Mouse (Mus musculus) hindbrain, embryonic 13.5 days (tissue): ENCODE results near the gene Mknk1. TPM values are rescaled to one million over a fixed set of nuclear protein-coding genes. Genes with fewer than 3 reads are reported as not detected.

Experiments used
- ATAC-seq: fragments of 200-750 bp; cut with Nextera tagmentation; 2 replicates; pipeline ENCODE4 v1.8.0; 2017; ENCODE audit warnings: moderate TSS enrichment; ENCODE audit not compliant: low FRiP score
- H3K27ac ChIP-seq: fragments of 300-500 bp; sonication (generic); 2 replicates; pipeline ENCODE4 v1.5.1; 2015; ENCODE audit warnings: inconsistent platforms, mild to moderate bottlenecking, moderate library complexity
- H3K27me3 ChIP-seq: fragments of 300-500 bp; sonication (generic); 2 replicates; pipeline ENCODE4 v1.6.1; 2015; ENCODE audit warnings: mild to moderate bottlenecking, inconsistent platforms
- H3K36me3 ChIP-seq: fragments of 300-500 bp; sonication (generic); 2 replicates; pipeline ENCODE4 v1.6.1; 2015; ENCODE audit warnings: mild to moderate bottlenecking, inconsistent platforms
- H3K4me1 ChIP-seq: fragments of 300-500 bp; sonication (generic); replicated peaks from 2 replicates; pipeline ENCODE4 v1.6.1; 2015; ENCODE audit warnings: inconsistent platforms
- H3K4me2 ChIP-seq: fragments of 300-500 bp; sonication (generic); 2 replicates; pipeline ENCODE4 v1.6.1; 2015; ENCODE audit warnings: inconsistent platforms, mild to moderate bottlenecking, moderate library complexity
- H3K4me3 ChIP-seq: fragments of 300-500 bp; sonication (generic); 2 replicates; pipeline ENCODE4 v1.5.1; 2015; ENCODE audit warnings: mild to moderate bottlenecking, inconsistent platforms
- H3K9ac ChIP-seq: fragments of 300-500 bp; sonication (generic); 2 replicates; pipeline ENCODE4 v1.6.1; 2015; ENCODE audit warnings: mild to moderate bottlenecking, inconsistent platforms
- H3K9me3 ChIP-seq: fragments of 300-500 bp; sonication (generic); 2 replicates; pipeline ENCODE4 v1.6.1; 2016; ENCODE audit warnings: inconsistent platforms
- WGBS: fragments of 180-500 bp; shearing (Covaris S2); methylation state at CpG from one replicate; pipeline ENCODE4 v1.1.7; 2015; 5-methylcytosine and 5-hydroxymethylcytosine counted together
- polyA plus RNA-seq: library from polyadenylated mRNA; unstranded; fragments of >200 nt; fragmentation: Nextera tagmentation; extraction: Ambion mirVana; gene quantifications from 2 replicates; pipeline ENCODE4 v1.2.1, GENCODE M21; 2015

The Mknk1 gene
- polyA plus RNA-seq = 21.3 and 23.7 TPM in 2 replicates

- Histone ChIP-seq H3K27ac (0 out of 2 replicates have a peak within 1 kb of the TSS, but pooled peaks have one; percentile 35), H3K27me3 (no peaks in the 10 kb centered on the region), H3K4me1 (peaks cover 9% of the 10 kb centered on the region), H3K36me3 (0 out of 2 replicates have a peak, but pooled peaks cover 3% of the 10 kb centered on the region), H3K4me3 (peak within 1 kb of the TSS; percentile 62), H3K9me3 (no peaks in the 10 kb centered on the region), H3K4me2 (peak within 1 kb of the TSS; percentile 77), H3K9ac (peak within 1 kb of the TSS; percentile 78)
- 3% methylated on average over 51 of the region's 51 CpGs for WGBS
- peak; percentile 96 for ATAC-seq
Measured at GRCm38 (mm10) chr4:115838696-115839641, at the start of gene Mknk1. Gene Mknk1 (plus strand): TSS chr4:115839198.

DNA sequence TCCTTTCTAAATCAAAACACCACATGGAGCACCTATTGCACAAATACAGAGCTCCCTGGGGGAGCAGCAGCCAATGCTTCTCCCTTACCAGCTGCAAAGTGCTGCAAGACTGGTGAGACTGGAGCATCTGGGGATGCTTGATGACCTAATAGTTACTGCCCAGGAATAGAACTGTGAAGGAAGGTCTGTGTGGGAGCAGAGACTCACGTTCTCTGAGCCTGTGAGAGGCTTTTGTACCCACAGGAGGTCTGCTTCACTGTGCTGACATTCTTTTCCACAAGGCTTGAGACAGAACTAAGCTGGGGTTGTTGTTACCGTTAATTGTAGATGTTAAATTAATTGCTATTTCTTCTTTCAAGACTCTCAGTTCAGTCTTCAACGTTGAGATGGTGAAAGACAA is 48.1 kb upstream of the Mknk1 start:
- Histone ChIP-seq H3K27ac (no peak overlapping the region), H3K4me3 (no peak overlapping the region), H3K36me3 (peaks cover 44% of the 10 kb centered on the region), H3K9ac (no peak overlapping the region), H3K9me3 (no peaks in the 10 kb centered on the region), H3K4me2 (no peak overlapping the region), H3K27me3 (no peaks in the 10 kb centered on the region), H3K4me1 (peaks cover 4% of the 10 kb centered on the region)
- WGBS = 79% methylated on average over 3 of the region's 3 CpGs
- ATAC-seq = no peak

GRCm38 (mm10) chr4:115795360-115795759 is 43.6 kb upstream of the Mknk1 start:
- H3K27ac ChIP-seq = no peak overlapping the region
- H3K4me1 ChIP-seq = no peaks in the 10 kb centered on the region
- WGBS = 90% methylated on average over 3 of the region's 3 CpGs
- no peaks in the 10 kb centered on the region for H3K27me3 ChIP-seq
- no peak overlapping the region for H3K4me2 ChIP-seq
- no peak for ATAC-seq
- no peak overlapping the region for H3K4me3 ChIP-seq
- H3K9ac ChIP-seq = no peak overlapping the region
- H3K9me3 ChIP-seq = no peaks in the 10 kb centered on the region
- H3K36me3 ChIP-seq = peaks cover 60% of the 10 kb centered on the region

GRCm38 (mm10) chr4:115799981-115800380 is 39.0 kb upstream of the Mknk1 start:
- H3K9me3 ChIP-seq = no peaks in the 10 kb centered on the region
- H3K4me1 ChIP-seq = no peaks in the 10 kb centered on the region
- no peak overlapping the region for H3K4me2 ChIP-seq
- H3K27ac ChIP-seq = no peak overlapping the region
- H3K36me3 ChIP-seq = peaks cover 57% of the 10 kb centered on the region
- ATAC-seq = no peak
- WGBS = 77% methylated on average over 3 of the region's 3 CpGs
- H3K27me3 ChIP-seq = no peaks in the 10 kb centered on the region
- no peak overlapping the region for H3K9ac ChIP-seq
- H3K4me3 ChIP-seq = no peak overlapping the region

DNA sequence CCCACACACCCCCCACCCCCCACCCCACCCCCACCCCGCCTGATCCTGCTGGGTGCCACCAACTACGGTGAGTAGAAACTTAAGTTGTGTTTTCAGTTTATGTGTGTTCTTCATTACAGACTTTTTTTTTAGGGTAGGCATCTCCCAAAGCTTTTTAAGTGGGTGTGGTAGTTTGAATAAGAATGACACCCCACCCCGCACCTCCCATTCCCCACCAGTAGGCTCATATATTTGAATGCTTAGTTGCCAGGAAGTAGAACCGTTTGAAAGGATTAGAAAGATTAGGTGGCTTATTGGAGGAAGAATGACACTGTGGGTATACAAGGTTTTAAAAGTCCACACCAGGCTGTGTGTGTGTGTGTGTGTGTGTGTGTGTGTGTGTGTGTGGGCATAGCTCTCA is 26.7 kb upstream of the Mknk1 start:
- no peaks in the 10 kb centered on the region for H3K9me3 ChIP-seq
- H3K9ac ChIP-seq = no peak overlapping the region
- H3K4me1 ChIP-seq = no peaks in the 10 kb centered on the region
- no peak overlapping the region for H3K4me2 ChIP-seq
- no peaks in the 10 kb centered on the region for H3K27me3 ChIP-seq
- H3K4me3 ChIP-seq = no peak overlapping the region
- H3K27ac ChIP-seq = no peak overlapping the region
- 89% methylated on average over 4 of the region's 4 CpGs for WGBS
- H3K36me3 ChIP-seq = peaks cover 52% of the 10 kb centered on the region
- ATAC-seq = no peak

- Histone ChIP-seq H3K4me2 (no peak overlapping the region), H3K4me1 (no peaks in the 10 kb centered on the region), H3K9me3 (no peaks in the 10 kb centered on the region), H3K36me3 (peaks cover 46% of the 10 kb centered on the region), H3K27ac (no peak overlapping the region), H3K4me3 (no peak overlapping the region), H3K27me3 (no peaks in the 10 kb centered on the region), H3K9ac (no peak overlapping the region)
- ATAC-seq = no peak
- WGBS = 98% methylated on average over 5 of the region's 5 CpGs
Measured at GRCm38 (mm10) chr4:115815606-115816005, 23.4 kb upstream of the Mknk1 start.

DNA sequence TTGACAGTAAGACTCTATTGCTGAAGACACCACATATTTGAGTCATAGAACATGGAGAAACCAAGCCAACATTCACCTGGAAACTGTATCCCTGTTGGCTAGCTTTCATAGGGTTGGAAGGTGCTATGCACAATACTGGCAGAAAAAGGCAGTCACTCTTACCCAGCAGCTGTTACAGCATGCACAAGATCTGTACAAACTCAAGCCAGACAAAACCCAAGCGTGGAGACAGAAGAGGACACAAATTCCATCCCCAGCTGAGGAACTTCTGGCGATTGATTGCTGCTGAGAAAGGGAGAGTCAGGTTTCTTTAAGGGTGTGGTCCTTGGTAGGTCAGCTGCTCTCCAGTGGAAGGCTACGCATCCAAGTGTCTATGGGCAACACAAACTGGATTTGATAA is 18.8 kb upstream of the Mknk1 start:
- H3K4me2 ChIP-seq = no peak overlapping the region
- H3K9me3 ChIP-seq = no peaks in the 10 kb centered on the region
- H3K27me3 ChIP-seq = no peaks in the 10 kb centered on the region
- H3K4me3 ChIP-seq = no peak overlapping the region
- ATAC-seq = no peak
- 88% methylated on average over 3 of the region's 3 CpGs for WGBS
- H3K9ac ChIP-seq = no peak overlapping the region
- H3K4me1 ChIP-seq = no peaks in the 10 kb centered on the region
- H3K27ac ChIP-seq = no peak overlapping the region
- peaks cover 17% of the 10 kb centered on the region for H3K36me3 ChIP-seq

GRCm38 (mm10) chr4:115820944-115821343 is 18.1 kb upstream of the Mknk1 start:
- no peak overlapping the region for H3K27ac ChIP-seq
- no peak overlapping the region for H3K4me3 ChIP-seq
- no peaks in the 10 kb centered on the region for H3K9me3 ChIP-seq
- H3K36me3 ChIP-seq = peaks cover 10% of the 10 kb centered on the region
- H3K9ac ChIP-seq = no peak overlapping the region
- no peaks in the 10 kb centered on the region for H3K4me1 ChIP-seq
- WGBS = 80% methylated on average over 3 of the region's 3 CpGs
- H3K4me2 ChIP-seq = no peak overlapping the region
- ATAC-seq = no peak
- no peaks in the 10 kb centered on the region for H3K27me3 ChIP-seq

DNA sequence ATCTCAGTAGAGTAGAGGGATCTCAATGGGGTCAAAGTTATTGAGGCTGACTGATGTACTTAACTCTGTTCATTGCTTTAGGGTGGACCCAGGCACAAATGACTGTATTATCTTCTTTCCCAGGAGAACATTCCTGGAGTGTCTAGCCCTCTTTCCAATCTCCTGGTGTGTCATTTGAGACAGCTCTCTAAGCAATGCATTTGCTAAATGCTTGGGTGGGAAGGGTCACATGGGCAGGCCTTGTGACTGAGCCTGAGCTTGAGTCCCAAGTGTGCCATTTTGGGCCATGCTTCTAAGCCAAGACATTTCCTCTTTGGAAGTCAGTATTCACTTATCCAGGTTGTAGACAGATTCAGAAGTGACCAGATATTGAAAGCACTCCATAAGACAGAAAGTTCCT is 17.6 kb upstream of the Mknk1 start:
- Histone ChIP-seq H3K27ac (no peak overlapping the region), H3K4me2 (no peak overlapping the region), H3K9me3 (no peaks in the 10 kb centered on the region), H3K36me3 (peaks cover 5% of the 10 kb centered on the region; the same call in 1 of the 2 replicates), H3K4me3 (no peak overlapping the region), H3K27me3 (no peaks in the 10 kb centered on the region; the same call in 1 of the 2 replicates), H3K9ac (no peak overlapping the region), H3K4me1 (no peaks in the 10 kb centered on the region)
- no peak for ATAC-seq

DNA sequence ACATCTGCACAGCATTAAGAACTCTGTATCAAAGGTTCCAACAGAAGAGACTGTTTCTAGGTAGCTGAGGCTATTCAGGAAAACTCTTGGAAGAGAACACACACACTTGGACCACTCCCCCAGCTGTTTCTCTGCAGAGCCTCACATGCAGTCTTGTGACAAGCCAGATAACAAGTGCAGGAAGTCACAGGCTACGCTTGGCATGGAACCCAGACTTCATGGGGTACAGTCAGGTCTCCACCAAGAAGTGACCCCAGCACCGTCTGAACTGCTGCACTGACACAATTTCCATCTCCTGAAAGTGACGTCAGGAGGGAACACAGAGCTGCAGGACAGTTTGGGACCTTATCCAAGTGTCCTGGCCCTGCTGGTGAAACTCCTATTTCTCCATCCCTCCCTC is 17.1 kb upstream of the Mknk1 start:
- no peak for ATAC-seq
- no peak overlapping the region for H3K27ac ChIP-seq
- H3K4me2 ChIP-seq = no peak overlapping the region
- H3K36me3 ChIP-seq = peaks cover 4% of the 10 kb centered on the region; the same call in 1 of the 2 replicates
- no peaks in the 10 kb centered on the region for H3K9me3 ChIP-seq
- H3K27me3 ChIP-seq = peaks cover 5% of the 10 kb centered on the region
- no peak overlapping the region for H3K9ac ChIP-seq
- WGBS = 80% methylated on average over 3 of the region's 3 CpGs
- H3K4me3 ChIP-seq = no peak overlapping the region
- H3K4me1 ChIP-seq = no peaks in the 10 kb centered on the region

DNA sequence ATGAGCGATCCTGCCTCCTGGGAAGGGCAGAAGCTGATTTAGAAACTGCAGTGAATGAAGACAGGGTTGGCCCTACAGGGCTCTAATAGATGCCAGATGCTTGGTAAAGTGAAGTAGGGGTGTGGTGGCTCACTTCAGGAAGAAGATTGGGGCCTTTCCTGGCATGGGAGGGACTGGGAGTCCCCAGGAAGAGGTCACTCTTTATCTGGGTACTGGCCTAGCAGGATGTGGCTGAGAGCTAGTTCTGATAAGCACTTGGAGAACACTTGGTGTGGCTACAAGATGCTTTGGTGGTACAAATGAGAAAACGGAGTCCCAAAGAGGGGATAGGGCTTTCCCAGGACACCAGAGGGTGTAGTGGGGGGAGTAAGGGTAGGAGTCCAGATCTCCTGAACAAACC is 14.8 kb upstream of the Mknk1 start:
- Histone ChIP-seq H3K27me3 (peaks cover 10% of the 10 kb centered on the region), H3K4me1 (peaks cover 14% of the 10 kb centered on the region), H3K36me3 (peaks cover 4% of the 10 kb centered on the region; the same call in 1 of the 2 replicates), H3K4me2 (no peak overlapping the region), H3K27ac (no peak overlapping the region), H3K9ac (no peak overlapping the region), H3K9me3 (no peaks in the 10 kb centered on the region), H3K4me3 (no peak overlapping the region)
- no peak for ATAC-seq
- 80% methylated on average over 2 of the region's 2 CpGs for WGBS

DNA sequence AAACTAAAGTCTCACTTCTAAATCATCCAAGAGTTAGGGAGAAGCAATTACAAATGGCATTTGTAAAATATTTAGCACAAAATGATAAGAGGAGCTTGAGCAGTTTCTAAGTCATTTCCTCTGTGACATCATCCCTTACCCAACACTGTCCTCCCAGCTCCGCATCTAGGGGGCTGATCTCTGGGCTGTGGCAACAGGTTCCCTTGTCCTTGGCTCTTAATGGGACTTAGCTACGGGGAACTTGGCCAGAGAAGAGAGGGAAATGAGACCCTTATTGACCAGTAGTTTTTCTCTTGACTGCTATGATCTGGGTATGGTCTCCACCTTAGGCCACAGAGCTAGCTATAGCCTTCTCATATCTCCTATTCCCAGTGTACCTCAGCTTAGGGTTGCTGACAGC is 13.7 kb upstream of the Mknk1 start:
- Histone ChIP-seq H3K4me3 (no peak overlapping the region), H3K9ac (no peak overlapping the region), H3K4me1 (peaks cover 14% of the 10 kb centered on the region), H3K9me3 (no peaks in the 10 kb centered on the region), H3K4me2 (no peak overlapping the region), H3K27me3 (peaks cover 20% of the 10 kb centered on the region), H3K36me3 (peaks cover 4% of the 10 kb centered on the region; the same call in 1 of the 2 replicates), H3K27ac (no peak overlapping the region)
- 88% methylated on average over 2 of the region's 2 CpGs for WGBS
- ATAC-seq = no peak

DNA sequence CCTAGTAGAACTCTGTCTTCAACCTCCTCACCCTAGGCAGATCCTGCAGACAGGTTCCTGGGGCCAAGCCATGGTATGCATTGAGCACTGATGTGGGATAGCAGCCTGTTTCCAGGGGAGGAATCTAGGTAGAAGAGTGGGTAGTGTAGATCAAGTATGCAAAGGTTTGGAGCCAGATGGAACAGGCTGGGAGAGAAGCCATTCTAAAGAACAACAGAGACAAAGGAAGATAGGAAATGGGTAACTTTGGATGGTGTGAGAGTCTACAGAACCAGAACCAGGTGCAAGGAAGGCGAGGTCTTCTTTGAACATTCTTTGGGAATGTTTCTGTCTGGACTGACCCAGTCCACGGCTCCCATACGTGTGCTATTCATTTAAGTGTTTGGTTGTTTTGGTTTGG is 11.9 kb upstream of the Mknk1 start:
- WGBS = 75% methylated on average over 3 of the region's 3 CpGs
- H3K36me3 ChIP-seq = peaks cover 7% of the 10 kb centered on the region; the same call in 1 of the 2 replicates
- H3K4me1 ChIP-seq = peaks cover 14% of the 10 kb centered on the region
- no peak overlapping the region for H3K27ac ChIP-seq
- peaks cover 28% of the 10 kb centered on the region for H3K27me3 ChIP-seq
- ATAC-seq = no peak
- no peak overlapping the region for H3K9ac ChIP-seq
- H3K9me3 ChIP-seq = no peaks in the 10 kb centered on the region
- no peak overlapping the region for H3K4me3 ChIP-seq
- H3K4me2 ChIP-seq = peak overlapping the region; percentile 72
